Mouse (Mus musculus): ENCODE data around the gene Rnf167. TPM values are rescaled to one million over a fixed set of nuclear protein-coding genes. Genes with fewer than 3 reads are reported as not detected.

The Rnf167 gene
- polyA plus RNA-seq, 1 experiment, result 70.1 TPM

DNA sequence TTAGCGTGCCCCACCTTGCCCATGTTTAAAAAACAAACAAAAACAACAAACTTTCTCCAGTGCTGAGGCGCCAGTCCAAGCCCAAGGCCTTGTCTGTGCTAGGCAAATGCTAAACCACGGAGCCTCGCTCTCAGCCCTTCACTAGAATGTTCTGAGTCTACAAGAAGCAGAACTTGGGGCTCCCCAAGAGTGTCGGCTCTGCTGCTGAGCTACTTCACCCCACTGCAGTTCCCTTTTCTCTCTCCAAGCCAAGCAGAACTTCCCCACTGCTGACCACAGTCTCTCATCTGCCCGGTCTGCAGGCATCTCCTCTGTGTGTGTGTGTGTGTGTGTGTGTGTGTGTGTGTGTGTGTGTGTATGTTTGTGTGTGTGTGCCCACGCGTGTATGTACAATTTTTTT, 32.9 kb downstream of the Rnf167 start:
- Histone ChIP-seq H3K27ac (ENCODE audit: insufficient read depth, low read depth, low read length) (peak overlapping the region; percentile 94), H3K4me1 (ENCODE audit: control insufficient read depth, insufficient read depth, low read length) (peaks cover 58% of the 10 kb centered on the region), H3K4me3 (ENCODE audit: insufficient read depth, low read length) (no peak overlapping the region)
- TF ChIP-seq CTCF (IDR thresholded peaks at IDR 0.05; ENCODE audit: low read depth, low read length), result no peak
- TF ChIP-seq POLR2A (IDR thresholded peaks at IDR 0.05; ENCODE audit: borderline replicate concordance, low read depth, low read length), result no peak

GRCm38 (mm10) chr11:70681170-70681569, 34.1 kb downstream of the Rnf167 start:
- TF ChIP-seq CTCF (IDR thresholded peaks at IDR 0.05; ENCODE audit: low read depth, low read length) (no peak), POLR2A (IDR thresholded peaks at IDR 0.05; ENCODE audit: borderline replicate concordance, low read depth, low read length) (no peak)
- Histone ChIP-seq H3K4me3 (ENCODE audit: insufficient read depth, low read length) (no peak overlapping the region), H3K4me1 (ENCODE audit: control insufficient read depth, insufficient read depth, low read length) (peaks cover 67% of the 10 kb centered on the region), H3K27ac (ENCODE audit: insufficient read depth, low read depth, low read length) (no peak overlapping the region)

DNA sequence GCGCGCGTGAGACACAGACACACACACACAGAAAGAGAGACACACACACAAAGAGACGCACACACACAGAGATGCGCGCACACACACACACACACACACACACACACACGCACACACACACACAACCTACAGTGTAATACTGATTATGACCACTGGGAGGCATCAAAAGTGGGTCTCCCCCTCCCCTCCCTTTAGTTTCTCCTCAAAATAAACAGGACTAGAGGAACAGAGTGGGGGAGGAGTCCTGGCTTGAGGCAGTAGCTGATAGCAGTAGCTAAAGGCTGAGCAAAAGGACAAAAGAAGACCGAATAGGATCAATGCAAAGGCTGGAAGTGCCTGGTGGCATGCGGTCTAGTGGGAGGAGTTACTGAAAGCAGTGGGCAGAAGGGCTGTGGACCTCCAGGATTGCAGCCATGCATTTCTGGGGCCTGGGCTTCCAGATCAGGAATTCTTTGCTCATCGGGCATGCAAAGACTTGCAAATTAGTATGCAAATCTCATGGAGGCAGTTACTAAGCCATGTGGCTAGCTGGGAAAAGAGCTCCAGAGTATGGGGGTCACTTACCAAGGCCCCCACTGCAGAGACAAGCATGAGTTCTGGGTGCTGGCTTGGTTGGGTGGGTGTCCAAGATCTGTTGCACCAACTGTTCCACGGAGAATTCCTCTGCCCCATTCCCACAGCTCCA, 35.0 kb downstream of the Rnf167 start:
- Histone ChIP-seq H3K4me3 (ENCODE audit: insufficient read depth, low read length) (no peak overlapping the region), H3K4me1 (ENCODE audit: control insufficient read depth, insufficient read depth, low read length) (peaks cover 72% of the 10 kb centered on the region), H3K27ac (ENCODE audit: insufficient read depth, low read depth, low read length) (0 out of 2 replicates have a peak overlapping the region, but pooled peaks have one; percentile 0)
- TF ChIP-seq POLR2A (IDR thresholded peaks at IDR 0.05; ENCODE audit: borderline replicate concordance, low read depth, low read length) (no peak), CTCF (IDR thresholded peaks at IDR 0.05; ENCODE audit: low read depth, low read length) (no peak)

- TF ChIP-seq POLR2A (IDR thresholded peaks at IDR 0.05; ENCODE audit: borderline replicate concordance, low read depth, low read length) (no peak), CTCF (IDR thresholded peaks at IDR 0.05; ENCODE audit: low read depth, low read length) (no peak)
- Histone ChIP-seq H3K4me1 (ENCODE audit: control insufficient read depth, insufficient read depth, low read length) (peaks cover 69% of the 10 kb centered on the region), H3K27ac (ENCODE audit: insufficient read depth, low read depth, low read length) (peak overlapping the region; percentile 86), H3K4me3 (ENCODE audit: insufficient read depth, low read length) (0 out of 2 replicates have a peak overlapping the region, but pooled peaks have one; percentile 5)
Measured at GRCm38 (mm10) chr11:70683640-70684039, 36.6 kb downstream of the Rnf167 start.

DNA sequence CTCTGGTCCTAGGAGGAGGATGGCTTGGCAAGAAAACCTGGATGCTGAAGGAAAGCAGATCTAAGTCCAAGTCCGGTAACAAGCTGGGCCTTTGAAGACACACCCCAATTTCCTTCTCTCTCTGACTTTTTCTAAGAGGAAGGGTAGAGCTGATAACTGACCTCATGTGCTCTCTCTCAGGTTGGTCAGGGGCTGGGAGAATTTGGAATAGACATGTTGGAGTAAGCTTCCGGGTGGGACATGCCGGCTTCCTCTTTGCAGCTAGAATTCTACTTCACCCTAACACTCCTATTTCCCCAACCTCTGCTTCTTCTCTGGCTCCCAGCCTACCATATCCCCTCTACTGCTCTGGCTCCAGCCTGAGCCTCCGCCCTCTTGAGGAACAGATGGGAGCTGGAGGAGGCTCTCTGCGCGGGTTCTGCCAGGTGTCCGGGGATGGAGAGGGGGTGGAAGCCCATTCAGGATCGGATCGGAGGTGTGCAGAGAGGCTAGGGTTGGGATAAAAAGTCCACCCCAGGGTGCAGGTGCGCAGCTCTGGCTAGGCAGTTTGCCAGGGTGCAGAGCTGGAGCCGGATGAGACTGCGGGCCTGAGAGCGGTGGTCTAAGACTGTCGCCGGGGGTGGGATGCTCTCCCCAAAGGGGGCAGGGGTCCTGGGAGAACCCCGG, 40.0 kb downstream of the Rnf167 start:
- Histone ChIP-seq H3K4me1 (ENCODE audit: control insufficient read depth, insufficient read depth, low read length) (peaks cover 51% of the 10 kb centered on the region), H3K27ac (ENCODE audit: insufficient read depth, low read depth, low read length) (peak overlapping the region; percentile 79), H3K4me3 (ENCODE audit: insufficient read depth, low read length) (peak overlapping the region; percentile 86)
- TF ChIP-seq CTCF (IDR thresholded peaks at IDR 0.05; ENCODE audit: low read depth, low read length) (no peak), POLR2A (IDR thresholded peaks at IDR 0.05; ENCODE audit: borderline replicate concordance, low read depth, low read length) (no peak)

DNA sequence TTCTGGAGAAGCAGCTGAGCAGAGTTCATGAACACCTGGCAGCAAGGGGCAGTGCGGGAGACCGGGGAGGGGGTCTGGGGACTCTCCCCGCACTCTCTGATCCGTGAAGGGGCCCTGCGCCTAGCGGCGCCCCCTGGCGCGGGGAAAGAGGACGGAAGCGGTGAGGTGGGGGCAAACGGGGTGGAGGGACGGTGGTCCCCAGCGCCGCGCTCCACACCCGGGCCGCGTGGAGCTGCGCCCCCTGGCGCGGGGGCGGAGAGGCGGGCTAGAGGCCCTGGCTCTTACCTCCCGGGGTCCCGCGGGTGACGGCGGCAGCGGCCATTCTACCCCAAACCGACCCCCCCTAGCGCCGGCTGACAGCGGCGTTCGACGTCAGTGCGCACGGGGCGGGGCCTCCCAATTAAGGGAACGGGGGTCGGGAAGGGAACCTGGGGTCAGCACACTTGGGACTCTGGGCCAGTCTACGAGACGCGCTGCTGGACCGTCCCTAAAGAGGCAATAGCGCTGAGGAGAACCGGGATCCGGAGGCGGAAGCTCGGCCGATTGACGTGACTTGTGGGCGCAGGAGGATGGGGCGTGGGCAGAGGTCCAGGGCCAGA, 40.7 kb downstream of the Rnf167 start, which contains the start of gene Camta2:
Gene Camta2 (minus strand): TSS at position 505 of the 599 bp plus-strand sequence.
- TF ChIP-seq CTCF (IDR thresholded peaks at IDR 0.05; ENCODE audit: low read depth, low read length) (peak; percentile 70), POLR2A (IDR thresholded peaks at IDR 0.05; ENCODE audit: borderline replicate concordance, low read depth, low read length) (no peak)
- H3K27ac ChIP-seq (ENCODE audit: insufficient read depth, low read depth, low read length), result peak within 1 kb of the TSS; percentile 79
- H3K4me1 ChIP-seq (ENCODE audit: control insufficient read depth, insufficient read depth, low read length), result peaks cover 44% of the 10 kb centered on the region
- peak within 1 kb of the TSS; percentile 86 for H3K4me3 ChIP-seq (ENCODE audit: insufficient read depth, low read length)

GRCm38 (mm10) chr11:70688372-70688771, 41.3 kb downstream of the Rnf167 start:
- Histone ChIP-seq H3K27ac (ENCODE audit: insufficient read depth, low read depth, low read length) (peak overlapping the region; percentile 79), H3K4me3 (ENCODE audit: insufficient read depth, low read length) (peak overlapping the region; percentile 86), H3K4me1 (ENCODE audit: control insufficient read depth, insufficient read depth, low read length) (peaks cover 38% of the 10 kb centered on the region)
- no peak for TF ChIP-seq CTCF (IDR thresholded peaks at IDR 0.05; ENCODE audit: low read depth, low read length)
- no peak for TF ChIP-seq POLR2A (IDR thresholded peaks at IDR 0.05; ENCODE audit: borderline replicate concordance, low read depth, low read length)

DNA sequence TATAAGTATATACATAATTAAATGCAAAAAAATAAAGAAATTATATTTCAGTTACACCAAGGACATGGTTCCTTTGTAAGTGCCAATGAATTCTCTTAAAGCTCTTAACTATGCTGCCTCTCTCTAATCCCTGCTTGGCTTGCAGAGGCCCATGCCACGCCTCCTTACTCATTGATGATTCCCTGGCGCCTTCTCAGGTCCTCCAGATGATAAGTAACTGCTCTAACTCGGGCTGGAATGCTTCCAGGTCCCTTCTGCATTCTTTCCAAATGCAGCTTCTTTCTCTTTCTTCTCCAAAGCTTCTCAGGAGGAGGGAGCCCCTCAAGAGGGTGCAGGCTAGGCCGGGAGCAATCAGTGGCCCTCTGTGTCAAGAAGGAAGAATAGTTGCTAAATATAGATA, 42.5 kb downstream of the Rnf167 start:
- Histone ChIP-seq H3K27ac (ENCODE audit: insufficient read depth, low read depth, low read length) (no peak overlapping the region), H3K4me3 (ENCODE audit: insufficient read depth, low read length) (no peak overlapping the region), H3K4me1 (ENCODE audit: control insufficient read depth, insufficient read depth, low read length) (peaks cover 28% of the 10 kb centered on the region)
- TF ChIP-seq POLR2A (IDR thresholded peaks at IDR 0.05; ENCODE audit: borderline replicate concordance, low read depth, low read length), result no peak
- TF ChIP-seq CTCF (IDR thresholded peaks at IDR 0.05; ENCODE audit: low read depth, low read length), result no peak

GRCm38 (mm10) chr11:70693504-70693903, 46.5 kb downstream of the Rnf167 start:
- no peak overlapping the region for H3K27ac ChIP-seq (ENCODE audit: insufficient read depth, low read depth, low read length)

DNA sequence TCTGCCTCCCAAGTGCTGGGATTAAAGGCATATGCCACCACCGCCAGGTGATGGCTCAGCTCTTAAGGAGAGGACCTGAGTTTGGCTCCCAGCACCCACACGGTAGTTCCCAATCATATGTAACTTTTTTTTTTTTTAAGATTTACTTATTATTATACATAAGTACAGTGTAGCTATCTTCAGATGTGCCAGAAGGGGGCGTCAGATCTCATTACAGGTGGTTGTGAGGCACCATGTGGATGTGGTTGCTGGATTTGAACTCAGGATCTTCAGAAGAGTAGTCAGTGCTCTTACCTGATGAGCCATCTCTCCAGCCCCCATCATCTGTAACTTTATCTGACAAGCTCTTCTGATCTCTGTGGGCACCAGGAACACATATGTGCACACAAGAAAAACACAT, 50.3 kb downstream of the Rnf167 start:
- H3K4me3 ChIP-seq (ENCODE audit: insufficient read depth, low read length), result no peak overlapping the region
- H3K4me1 ChIP-seq (ENCODE audit: control insufficient read depth, insufficient read depth, low read length), result peaks cover 8% of the 10 kb centered on the region
- TF ChIP-seq CTCF (IDR thresholded peaks at IDR 0.05; ENCODE audit: low read depth, low read length), result no peak
- no peak for TF ChIP-seq POLR2A (IDR thresholded peaks at IDR 0.05; ENCODE audit: borderline replicate concordance, low read depth, low read length)
- H3K27ac ChIP-seq (ENCODE audit: insufficient read depth, low read depth, low read length), result no peak overlapping the region

More at GRCm38 (mm10) chr11:70693504-70693903, 46.5 kb downstream of the Rnf167 start:
- no peak for TF ChIP-seq CTCF (IDR thresholded peaks at IDR 0.05; ENCODE audit: low read depth, low read length)
- no peak for TF ChIP-seq POLR2A (IDR thresholded peaks at IDR 0.05; ENCODE audit: borderline replicate concordance, low read depth, low read length)
- Histone ChIP-seq H3K4me1 (ENCODE audit: control insufficient read depth, insufficient read depth, low read length) (peaks cover 8% of the 10 kb centered on the region), H3K4me3 (ENCODE audit: insufficient read depth, low read length) (no peak overlapping the region)
